Mouse (Mus musculus) heart, postnatal 36 days (tissue): ENCODE data around the gene Ntm. TPM values are rescaled to one million over a fixed set of nuclear protein-coding genes. Genes with fewer than 3 reads are reported as not detected.

Experiments
- DNase-seq, 2 experiments: peaks; one replicate each; pipeline ENCODE4 v3.0.0; 2021 to 2022
- intact Hi-C: fragments of 180-260 bp; cut with DNase I; formaldehyde crosslinking; loops from one replicate; pipeline ENCODE4 v1.15.1; 2025
- total RNA-seq, 2 experiments: library from RNA; stranded (reverse); gene quantifications; 2 replicates each; pipeline ENCODE4 v1.2.3; 2021

Ntm gene
- total RNA-seq, 2 experiments from 2014 or later = 2.0 to 2.6 TPM

- intact Hi-C loops = no loop called here
- no peak for DNase-seq
Observed at GRCm38 (mm10) chr9:29610867-29611266, 352.1 kb downstream of the Ntm start.

- intact Hi-C loops = no loop called here
- no peak for DNase-seq
Observed at GRCm38 (mm10) chr9:29597665-29598064, 365.3 kb downstream of the Ntm start.

GRCm38 (mm10) chr9:29595321-29595720 lies 367.6 kb downstream of the Ntm start:
- no peak for DNase-seq
- intact Hi-C loops = no loop called here

GRCm38 (mm10) chr9:29594537-29595294 lies 368.2 kb downstream of the Ntm start:
- DNase-seq = peak in 1 of 2 experiments; percentile 17

GRCm38 (mm10) chr9:29587376-29587775 lies 375.6 kb downstream of the Ntm start:
- intact Hi-C loops = no loop called here
- DNase-seq = no peak

More at GRCm38 (mm10) chr9:29594537-29595294, 368.2 kb downstream of the Ntm start:
- intact Hi-C loops = no loop called here

GRCm38 (mm10) chr9:29586381-29586770 lies 376.6 kb downstream of the Ntm start:
- DNase-seq = no peak
- intact Hi-C loops = no loop called here

GRCm38 (mm10) chr9:29585746-29586380 lies 377.1 kb downstream of the Ntm start:
- peak; percentile 8 to 31 for DNase-seq
- intact Hi-C loops = no loop called here

- no peak for DNase-seq
- intact Hi-C loops = no loop called here
Observed at GRCm38 (mm10) chr9:29578226-29578625, 384.7 kb downstream of the Ntm start.

- intact Hi-C loops = no loop called here
- DNase-seq = no peak
Observed at GRCm38 (mm10) chr9:29576051-29576533, 386.8 kb downstream of the Ntm start.

- intact Hi-C loops = no loop called here
- no peak for DNase-seq
Observed at GRCm38 (mm10) chr9:29574548-29574947, 388.4 kb downstream of the Ntm start.

GRCm38 (mm10) chr9:29568571-29568970 lies 394.4 kb downstream of the Ntm start:
- intact Hi-C loops = no loop called here
- no peak for DNase-seq

- DNase-seq = no peak
- intact Hi-C loops = no loop called here
Observed at GRCm38 (mm10) chr9:29562419-29563071, 400.4 kb downstream of the Ntm start.

GRCm38 (mm10) chr9:29558915-29559314 lies 404.0 kb downstream of the Ntm start:
- DNase-seq = no peak
- intact Hi-C loops = no loop called here

- no peak for DNase-seq
- intact Hi-C loops = no loop called here
Observed at GRCm38 (mm10) chr9:29550582-29550981, 412.4 kb downstream of the Ntm start.

GRCm38 (mm10) chr9:29550107-29550506 lies 412.8 kb downstream of the Ntm start:
- no peak for DNase-seq
- intact Hi-C loops = no loop called here

- intact Hi-C loops = no loop called here
Observed at GRCm38 (mm10) chr9:29536415-29536814, 426.5 kb downstream of the Ntm start.

GRCm38 (mm10) chr9:29534773-29535172 lies 428.2 kb downstream of the Ntm start:
- intact Hi-C loops = no loop called here
- no peak for DNase-seq

More at GRCm38 (mm10) chr9:29536415-29536814, 426.5 kb downstream of the Ntm start:
- no peak for DNase-seq

GRCm38 (mm10) chr9:29534304-29534703 lies 428.6 kb downstream of the Ntm start:
- DNase-seq = no peak
- intact Hi-C loops = no loop called here

- intact Hi-C loops = no loop called here
- no peak for DNase-seq
Observed at GRCm38 (mm10) chr9:29533556-29533955, 429.4 kb downstream of the Ntm start.

- no peak for DNase-seq
- intact Hi-C loops = no loop called here
Observed at GRCm38 (mm10) chr9:29531147-29531917, 431.6 kb downstream of the Ntm start.

- no peak for DNase-seq
- intact Hi-C loops = no loop called here
Observed at GRCm38 (mm10) chr9:29524109-29524508, 438.8 kb downstream of the Ntm start.
